Mouse (Mus musculus) thymus, adult 2 months (tissue): ENCODE results near the gene Mrpl10.

Experiments used
- CTCF ChIP-seq: fragments of 200-500 bp; IDR thresholded peaks from 2 replicates; pipeline ENCODE4 v1.5.1; 2012; ENCODE audit warnings: mild to moderate bottlenecking, control low read depth, low read length, moderate library complexity, borderline replicate concordance; ENCODE audit not compliant: control insufficient read depth, poor library complexity, insufficient read depth; ENCODE audit errors: extremely low read depth
- POLR2A ChIP-seq: fragments of 200-500 bp; IDR thresholded peaks from 2 replicates; pipeline ENCODE4 v1.6.1; 2012; ENCODE audit warnings: mild to moderate bottlenecking, low read length, control low read depth, moderate library complexity; ENCODE audit not compliant: control insufficient read depth, poor library complexity, insufficient read depth; ENCODE audit errors: extremely low read depth

DNA sequence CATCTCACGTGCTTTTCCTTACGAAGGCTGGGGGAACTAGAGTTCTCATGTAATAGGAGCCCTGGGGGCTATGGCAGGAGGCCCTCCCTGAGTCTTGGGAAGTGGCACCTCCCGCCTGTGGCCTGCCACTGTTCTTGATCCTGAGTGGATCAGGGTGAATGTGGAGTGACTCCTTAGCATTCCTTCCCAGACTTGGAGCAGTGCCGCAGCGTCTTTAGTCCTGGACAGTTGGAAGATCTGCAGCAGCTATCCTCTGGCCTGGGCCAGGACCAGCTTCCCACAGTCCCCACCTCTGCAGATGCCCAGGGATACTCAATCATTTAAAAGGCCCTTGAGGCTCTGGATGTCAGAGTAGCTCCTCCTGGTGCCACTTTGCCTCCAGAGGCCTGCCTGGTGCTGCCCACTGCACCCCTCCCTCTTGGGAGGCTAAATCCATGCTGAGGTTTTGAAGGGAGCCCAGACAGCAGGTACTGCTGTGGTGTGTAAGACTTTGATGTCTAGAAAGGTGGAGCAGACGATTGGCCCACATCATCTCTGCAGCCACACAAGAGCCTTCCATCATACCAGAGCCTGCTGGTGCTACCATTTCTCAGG, 8.2 kb downstream of the Mrpl10 start:
- TF ChIP-seq CTCF (no peak), POLR2A (no peak)
